Mouse (Mus musculus): ENCODE data around the gene A730061H03Rik.

A730061H03Rik gene

DNA sequence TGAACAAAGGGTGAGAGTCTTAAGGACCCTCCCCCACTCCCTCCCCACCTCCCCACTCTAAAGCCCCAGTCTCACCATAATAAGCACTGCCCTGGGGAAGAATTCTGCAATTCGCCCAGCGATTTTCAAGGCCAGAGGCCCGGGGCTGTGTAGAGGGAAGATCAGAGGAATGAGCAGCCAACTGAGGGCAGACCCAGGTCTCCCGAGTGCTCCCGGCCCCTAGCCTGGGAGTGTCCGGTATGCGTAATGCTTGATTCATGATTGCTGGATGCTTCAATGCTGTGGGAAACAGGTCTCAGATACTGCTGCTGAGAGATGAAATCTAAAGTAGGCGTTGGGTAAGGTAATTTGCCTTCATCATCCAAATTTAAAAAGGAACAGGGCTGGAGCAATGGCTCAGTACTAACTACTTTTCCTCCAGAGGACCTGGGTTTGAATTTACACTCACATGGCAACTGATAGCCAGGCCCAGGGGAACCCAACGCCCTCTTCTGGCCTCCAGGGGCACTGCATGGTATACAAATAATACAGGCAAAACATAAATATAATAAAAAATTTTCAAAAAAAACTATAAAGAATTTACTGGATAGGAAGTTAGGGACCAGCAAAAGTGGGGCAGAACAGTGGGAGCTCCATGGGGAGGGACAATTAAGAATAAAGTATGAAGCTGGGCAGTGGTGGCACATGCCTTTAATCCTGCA lies 21.9 kb upstream of the A730061H03Rik start:
- DNase-seq (ENCODE audit: low spot score) = no peak

DNA sequence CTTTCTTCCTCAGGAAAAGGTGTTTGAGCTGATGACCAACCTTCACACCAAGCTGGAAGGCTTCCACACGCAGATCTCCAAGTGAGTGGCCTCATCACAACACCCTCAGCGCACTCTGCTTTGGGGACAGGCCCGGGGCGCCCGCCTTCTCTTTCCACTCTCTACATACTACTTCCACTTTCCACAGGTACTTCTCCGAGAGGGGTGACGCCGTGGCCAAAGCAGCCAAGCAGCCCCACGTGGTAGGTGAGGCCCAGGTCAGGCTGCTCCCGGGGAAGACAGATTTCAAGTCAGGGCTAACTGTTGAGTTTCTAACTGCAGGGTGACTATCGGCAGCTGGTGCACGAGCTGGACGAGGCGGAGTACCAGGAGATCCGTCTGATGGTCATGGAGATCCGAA lies 20.5 kb upstream of the A730061H03Rik start:
- DNase-seq (ENCODE audit: low spot score) = no peak

DNA sequence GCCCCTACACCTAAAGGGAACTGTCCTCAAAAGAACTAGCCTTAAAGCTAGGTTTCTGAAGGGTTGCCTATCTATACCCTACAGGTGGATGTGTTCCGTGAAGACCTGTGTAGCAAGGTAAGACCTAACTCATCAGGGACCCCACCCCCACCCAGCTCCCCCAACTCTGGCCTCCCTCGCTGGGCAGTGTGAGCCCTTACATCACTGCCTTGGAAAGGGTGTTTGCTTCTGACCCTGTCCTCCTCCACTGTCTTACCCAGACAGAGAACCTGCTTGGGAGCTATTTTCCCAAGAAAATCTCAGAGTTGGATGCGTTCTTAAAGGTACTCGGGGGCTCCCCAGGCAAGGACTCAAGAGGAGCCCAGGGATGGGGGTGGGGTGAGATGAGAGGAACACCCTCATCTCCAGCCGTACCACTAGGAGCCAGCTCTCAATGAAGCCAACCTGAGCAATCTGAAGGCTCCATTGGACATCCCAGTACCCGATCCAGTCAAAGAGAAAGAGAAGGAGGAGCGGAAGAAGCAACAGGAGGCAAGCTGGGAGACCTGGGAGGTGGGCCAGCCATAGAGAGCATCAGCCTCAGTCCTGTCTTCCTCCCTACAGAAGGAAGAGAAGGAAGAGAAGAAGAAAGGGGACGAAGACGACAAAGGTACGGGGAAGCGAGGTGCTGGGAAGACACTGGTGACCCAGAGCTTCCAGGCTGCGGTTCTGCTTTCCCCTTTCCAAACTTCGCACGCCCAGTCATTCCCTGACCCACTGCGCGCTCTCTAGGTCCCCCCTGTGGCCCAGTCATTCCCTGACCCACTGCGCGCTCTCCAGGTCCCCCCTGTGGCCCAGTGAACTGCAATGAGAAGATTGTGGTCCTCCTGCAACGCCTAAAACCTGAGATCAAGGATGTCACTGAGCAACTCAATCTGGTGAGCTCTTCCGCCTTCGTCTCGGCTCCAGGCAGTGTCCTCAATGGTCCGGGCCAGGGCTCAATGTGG lies 19.6 kb upstream of the A730061H03Rik start:
- DNase-seq (ENCODE audit: low spot score) = no peak

DNA sequence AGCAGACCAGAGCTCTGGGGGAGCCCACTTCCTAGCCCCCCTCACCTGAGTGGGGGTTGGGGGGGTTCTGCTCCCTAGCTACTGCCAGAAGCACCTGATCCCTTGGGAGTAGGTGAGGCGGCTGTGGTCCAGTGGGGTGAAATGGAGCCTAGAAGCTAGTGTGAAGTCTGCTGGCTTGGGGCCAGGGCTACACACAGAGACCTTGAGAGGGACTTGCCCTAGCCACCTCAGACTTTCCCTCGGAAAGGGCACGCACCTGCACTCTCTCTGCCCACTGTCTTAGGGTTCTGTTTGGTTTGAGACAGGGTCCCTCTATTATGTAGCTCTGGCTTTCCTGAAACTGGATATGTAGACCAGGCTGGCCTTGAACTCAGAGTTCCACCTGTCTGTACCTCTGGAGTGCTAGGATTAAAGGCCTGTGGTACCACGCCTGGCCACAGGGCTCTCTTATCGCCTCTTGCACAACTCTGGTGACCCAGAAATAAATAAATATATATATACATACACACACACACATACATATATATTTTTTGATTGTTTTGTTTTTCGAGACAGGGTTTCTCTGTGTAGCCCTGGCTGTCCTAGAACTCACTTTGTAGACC lies 18.6 kb upstream of the A730061H03Rik start:
- DNase-seq (ENCODE audit: low spot score) = peak; percentile 61

DNA sequence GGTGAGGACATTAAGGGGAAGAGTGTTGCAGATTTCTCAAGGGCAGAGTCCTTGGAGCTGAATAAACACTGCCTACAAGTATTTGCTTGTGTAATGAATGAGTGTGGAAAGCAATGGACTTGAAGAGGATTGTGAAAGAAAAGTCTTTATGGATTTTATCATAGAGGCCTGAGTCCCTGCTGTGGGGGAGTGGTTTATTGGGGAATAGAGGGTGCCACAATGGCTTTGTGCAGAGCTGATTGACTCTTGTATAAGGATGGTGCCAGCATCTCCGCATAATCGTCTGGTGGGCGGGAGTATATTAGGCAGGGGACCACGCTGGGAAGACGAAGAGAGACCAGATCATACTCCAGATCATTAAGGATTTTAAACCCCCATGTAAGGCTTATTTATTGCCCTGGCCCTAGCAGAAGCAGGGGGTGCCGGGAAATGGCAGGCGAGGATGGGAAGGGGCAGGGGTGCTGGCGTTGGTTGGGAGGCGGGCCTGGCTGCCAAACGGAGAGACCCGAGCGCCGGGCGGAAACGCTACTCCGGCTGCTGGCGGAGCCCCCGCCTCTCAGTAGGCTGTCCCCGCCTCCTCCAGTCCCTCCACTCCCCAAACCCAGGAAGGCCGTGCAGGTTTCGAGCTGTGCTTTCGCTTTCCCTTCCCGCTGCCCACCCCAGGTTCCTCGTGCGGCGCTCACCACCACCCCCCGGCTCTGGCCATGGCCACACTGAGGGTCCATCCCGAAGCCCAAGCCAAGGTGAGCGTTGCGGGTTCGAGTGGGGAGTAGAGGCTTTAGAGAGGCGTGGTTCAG lies 17.9 kb upstream of the A730061H03Rik start, which contains the start of gene Psme1:
Psme1 (plus strand) TSS at position 253 of the 797 bp plus-strand sequence.
- DNase-seq (ENCODE audit: low spot score) = peak; percentile 80

DNA sequence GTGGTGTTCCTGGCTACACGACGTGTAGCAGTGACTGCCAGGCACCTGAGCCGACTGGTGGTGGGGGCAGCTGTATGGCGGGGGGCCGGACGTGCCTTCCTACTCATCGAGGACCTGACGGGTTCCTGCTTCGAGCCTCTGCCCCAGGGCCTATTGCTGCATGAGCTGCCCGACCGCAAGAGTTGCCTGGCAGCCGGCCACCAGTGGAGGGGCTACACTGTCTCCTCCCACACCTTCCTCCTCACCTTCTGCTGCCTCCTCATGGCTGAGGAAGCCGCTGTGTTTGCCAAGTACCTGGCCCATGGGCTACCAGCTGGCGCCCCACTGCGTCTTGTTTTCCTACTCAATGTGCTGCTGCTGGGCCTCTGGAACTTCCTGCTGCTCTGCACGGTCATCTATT lies 16.2 kb upstream of the A730061H03Rik start:
- DNase-seq (ENCODE audit: low spot score) = no peak

DNA sequence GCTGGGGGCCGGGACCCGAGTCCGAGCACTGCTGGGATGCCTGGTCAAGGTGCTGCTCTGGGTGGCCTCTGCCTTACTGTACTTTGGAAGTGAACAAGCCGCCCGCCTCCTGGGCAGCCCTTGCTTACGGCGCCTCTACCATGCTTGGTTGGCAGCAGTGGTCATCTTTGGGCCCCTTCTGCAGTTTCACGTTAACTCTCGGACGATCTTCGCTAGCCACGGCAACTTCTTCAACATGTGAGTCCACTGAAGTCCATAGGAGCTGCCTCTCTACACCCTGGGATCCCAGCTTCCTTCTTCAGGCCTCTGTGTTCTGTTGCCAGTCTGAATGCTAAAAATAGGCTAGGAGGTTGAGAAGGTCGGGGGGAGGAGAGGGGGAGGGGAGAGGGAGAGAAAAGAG lies 15.5 kb upstream of the A730061H03Rik start:
- no peak for DNase-seq (ENCODE audit: low spot score)

DNA sequence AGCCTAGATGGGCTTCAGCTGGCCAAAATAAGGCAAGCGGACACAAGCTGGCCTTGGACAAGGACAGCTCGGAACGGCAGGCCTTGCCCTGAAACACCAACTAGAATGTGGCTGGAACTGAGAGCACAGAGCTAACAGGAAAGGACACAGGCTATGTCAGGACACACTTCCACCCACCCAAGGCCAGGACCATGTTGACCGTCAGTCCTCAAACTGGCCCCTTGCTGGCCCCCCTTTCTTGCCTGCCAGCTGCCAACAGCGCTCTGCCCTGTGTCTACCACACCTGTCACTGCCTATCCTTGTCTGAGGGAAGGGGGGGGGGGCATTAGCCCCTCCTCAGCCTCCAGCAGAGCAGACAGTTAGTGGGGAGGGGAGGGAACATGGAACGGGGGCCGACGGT lies 15.1 kb upstream of the A730061H03Rik start, which contains the start of gene Fitm1:
Fitm1 (plus strand) TSS at position 316 of the 400 bp plus-strand sequence.
- DNase-seq (ENCODE audit: low spot score) = no peak

DNA sequence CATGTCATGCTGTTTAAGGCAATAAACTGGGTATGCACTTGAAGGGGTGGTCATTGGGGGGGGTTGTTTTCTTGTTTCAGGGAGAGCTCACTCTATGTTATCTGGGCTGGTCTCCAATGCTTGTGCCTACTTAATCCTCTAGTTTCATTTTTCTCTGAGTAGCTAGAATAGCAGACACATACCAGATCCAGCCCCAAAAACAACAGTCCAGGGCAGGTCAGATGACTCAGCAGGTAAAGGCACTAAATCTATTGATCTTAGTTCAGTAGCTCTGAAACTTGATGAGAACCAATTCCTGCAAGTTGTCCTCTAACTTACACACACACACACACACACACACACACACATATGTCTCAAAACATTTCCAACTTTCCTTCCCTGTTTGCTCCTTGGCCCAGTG lies 11.6 kb upstream of the A730061H03Rik start:
- DNase-seq (ENCODE audit: low spot score) = no peak

DNA sequence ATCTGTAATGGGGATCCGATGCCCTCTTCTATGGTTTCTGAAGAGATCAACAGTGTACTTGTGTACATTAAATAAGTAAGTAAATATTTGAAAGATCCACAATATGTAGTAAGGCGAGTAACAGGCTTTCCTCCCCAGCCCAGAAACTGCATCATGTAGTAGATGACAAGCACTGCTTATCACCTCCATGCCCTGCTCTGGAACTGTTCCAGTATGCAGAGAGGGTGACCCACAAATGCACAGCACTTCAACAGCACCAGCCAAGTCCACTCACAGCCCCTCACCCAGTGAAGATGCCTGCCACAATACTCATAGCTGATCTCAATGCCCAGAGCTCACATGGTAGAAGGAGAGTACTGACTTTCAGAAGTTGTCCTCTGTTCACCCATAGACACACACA lies 10.4 kb upstream of the A730061H03Rik start:
- DNase-seq (ENCODE audit: low spot score) = no peak

DNA sequence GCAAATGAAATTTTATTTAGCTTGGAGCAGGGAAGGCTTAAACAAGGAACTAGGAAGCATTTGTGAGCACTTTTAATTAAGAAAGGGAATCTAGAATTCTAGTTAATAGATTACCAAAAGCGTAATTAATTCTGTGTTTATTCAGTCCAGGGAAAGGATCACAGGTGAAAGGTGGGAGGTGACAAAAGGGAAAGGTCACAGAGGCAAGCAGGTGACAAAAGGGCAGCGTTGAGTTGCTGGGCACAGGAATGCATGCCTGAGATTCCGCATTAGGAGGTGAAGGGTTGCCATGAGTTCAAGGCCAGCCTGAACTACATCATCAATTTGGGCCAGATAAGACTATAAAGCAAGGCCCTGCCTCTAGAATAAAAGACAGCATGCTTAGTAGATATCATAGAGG lies 7.3 kb upstream of the A730061H03Rik start:
- DNase-seq (ENCODE audit: low spot score) = no peak

DNA sequence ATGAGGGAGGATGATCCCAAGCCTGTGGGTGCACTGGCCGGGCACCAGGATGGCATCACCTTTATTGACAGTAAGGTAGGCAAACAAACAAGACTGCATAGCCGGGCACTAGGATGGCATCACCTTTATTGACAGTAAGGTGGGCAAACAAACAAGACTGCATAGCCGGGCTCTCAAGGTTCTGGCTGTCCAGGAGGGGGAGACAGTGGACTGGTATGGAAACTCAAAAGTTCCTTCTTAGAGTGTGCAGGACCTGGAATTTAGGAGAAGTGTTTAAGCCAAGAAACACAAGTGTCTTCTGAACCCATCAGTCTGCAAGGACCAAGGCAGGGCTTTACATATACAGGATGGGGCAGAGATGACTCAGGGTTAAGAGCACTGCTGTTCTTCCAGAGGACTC lies 5.5 kb upstream of the A730061H03Rik start:
- DNase-seq (ENCODE audit: low spot score) = no peak

DNA sequence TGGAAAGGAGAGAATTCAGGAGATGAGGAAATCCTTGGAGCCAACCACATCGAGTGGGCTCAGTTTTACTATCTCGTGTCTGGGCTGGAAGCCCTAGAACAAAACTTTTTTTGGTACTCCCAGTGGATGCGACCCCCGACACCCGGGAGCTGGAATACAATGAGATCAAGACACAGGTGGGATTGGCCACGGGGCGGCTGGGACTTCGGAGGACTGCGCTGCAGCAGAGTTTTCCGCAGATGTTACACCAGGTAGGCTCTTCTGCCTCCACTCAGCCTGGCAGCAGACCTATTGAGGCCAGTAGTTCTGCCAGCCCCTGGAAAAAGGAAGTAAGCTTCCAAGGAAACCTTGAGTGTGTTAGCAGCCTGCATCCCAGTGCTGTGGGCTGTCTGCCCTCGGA lies 3.0 kb upstream of the A730061H03Rik start:
- no peak for DNase-seq (ENCODE audit: low spot score)

DNA sequence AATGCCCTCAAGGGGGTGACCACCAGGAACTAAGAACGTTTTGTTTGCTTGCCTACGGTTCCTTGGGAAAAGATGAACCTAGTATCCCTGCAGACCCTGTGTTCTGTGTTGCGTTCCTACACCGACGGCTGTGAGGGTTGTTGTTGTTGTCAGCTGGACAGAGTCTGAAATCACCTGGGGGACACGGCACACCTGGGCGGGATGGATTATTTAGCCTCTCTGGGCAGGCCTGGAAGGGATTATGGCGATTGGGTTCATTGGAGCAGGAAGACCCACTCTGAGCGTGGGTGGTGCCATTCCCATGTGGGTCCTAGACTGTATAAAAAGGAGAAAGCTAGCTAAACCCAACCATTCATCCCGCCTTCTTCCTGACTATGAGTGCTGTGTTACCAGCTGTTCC lies 1.7 kb upstream of the A730061H03Rik start:
- no peak for DNase-seq (ENCODE audit: low spot score)

DNA sequence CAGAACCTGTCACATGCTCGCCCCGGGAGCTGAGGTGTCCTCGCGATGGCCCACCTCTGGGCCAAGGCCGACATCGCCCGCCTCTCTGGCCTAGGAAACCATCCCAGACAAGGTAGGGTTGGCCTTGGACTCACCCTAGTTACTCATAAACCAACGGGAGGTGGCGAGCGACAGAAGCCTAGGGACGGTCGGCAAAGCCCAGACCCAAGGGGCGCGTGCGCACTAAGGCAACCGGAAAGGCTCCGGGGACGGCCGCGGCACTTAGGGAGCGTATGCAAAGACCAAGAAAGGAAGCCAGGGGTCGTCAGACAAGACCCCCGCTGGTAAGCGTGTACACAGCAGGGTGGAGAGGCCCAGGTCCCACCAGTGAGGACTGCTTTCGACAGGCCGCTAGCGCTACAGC lies 406 bp downstream of the A730061H03Rik start, which contains the start of gene Dcaf11:
Dcaf11 (plus strand) TSS at position 208 of the 403 bp plus-strand sequence.
- peak; percentile 92 for DNase-seq (ENCODE audit: low spot score)

DNA sequence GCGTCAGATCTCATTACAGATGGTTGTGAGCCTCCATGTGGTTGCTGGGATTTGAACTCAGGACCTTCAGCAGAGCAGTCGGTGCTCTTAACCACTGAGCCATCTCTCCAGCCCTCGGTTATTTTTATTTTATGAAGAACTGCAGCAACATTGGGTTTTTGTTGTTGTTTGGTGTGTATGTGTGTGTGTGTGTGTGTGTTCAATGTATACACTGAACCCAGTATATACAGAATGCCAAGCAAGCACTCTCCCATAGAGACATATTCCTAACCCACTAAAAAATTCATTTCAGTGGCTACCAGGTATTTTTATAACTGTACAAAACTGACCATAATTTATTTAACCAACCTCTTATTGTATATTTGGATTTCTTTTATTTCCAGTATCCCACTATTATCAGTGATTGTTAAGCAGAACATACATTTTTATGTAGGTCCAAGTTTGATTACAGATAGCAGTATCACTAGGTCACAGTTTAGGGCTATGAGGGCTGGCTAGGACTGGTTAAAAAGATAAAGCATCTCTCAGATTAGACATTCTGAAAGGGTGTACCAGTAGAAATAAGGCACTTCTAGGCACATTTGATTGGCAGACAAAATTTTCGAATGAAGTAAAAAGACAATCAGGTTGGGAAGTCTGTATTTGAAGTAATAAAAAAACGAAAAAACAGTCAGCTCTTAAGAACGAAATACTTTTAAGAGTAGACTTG lies 1.3 kb downstream of the A730061H03Rik start:
- no peak for DNase-seq (ENCODE audit: low spot score)

DNA sequence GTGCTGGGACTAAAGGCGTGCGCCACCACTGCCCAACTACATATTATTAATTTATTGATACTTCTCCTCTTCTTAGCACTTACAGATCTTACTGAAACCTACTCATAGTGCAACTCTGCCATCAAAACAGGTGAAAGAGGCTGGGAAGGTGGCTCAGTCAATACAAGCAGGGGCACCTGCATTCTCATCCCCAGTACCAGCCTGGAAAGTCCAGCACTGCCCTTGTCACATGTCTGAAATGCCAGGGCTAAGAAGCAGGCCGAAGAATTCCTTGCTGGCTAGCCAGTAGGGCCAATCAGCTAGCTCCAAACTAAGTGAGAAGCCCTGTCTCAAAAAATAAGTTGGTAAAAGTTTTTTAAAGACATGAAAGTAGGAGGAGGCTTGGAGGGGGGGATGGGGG lies 2.6 kb downstream of the A730061H03Rik start:
- no peak for DNase-seq (ENCODE audit: low spot score)

DNA sequence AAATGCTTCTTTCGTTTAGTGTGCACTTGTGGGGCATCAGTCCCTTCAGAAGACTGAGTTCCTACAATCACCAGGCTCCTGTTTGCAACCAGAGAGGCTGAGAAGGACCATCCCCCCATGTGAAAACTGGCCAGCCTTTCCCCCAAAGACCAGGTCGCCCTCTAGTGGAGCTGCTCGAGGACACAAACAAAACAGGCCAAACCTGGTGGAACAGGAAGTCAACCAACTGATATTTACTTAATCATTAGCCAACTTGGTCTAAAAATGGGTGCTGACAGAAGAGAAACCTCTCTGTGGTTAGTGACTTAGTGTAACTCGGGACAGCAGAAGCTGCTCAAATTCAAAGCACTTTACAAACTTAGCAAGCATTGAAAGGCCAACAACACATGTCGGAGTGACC lies 3.2 kb downstream of the A730061H03Rik start:
- DNase-seq (ENCODE audit: low spot score) = peak; percentile 92

DNA sequence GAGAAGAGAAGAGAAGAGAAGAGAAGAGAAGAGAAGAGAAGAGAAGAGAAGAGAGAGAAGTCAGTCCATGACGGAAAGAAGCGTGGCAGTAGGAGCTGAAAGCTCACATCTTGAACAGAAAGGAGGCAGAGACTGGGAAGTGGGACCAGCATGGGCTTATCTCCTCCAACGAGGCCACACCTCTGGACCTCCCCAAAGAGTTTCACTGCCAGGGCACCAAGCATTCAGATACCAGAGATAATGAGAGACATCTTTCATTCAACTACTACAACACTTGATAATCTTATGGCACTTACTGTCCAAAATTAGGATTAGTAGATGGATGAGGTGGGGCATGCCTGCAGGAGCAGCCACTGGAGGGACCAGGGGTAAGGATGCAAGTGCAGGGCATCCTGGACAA lies 4.4 kb downstream of the A730061H03Rik start:
- no peak for DNase-seq (ENCODE audit: low spot score)

DNA sequence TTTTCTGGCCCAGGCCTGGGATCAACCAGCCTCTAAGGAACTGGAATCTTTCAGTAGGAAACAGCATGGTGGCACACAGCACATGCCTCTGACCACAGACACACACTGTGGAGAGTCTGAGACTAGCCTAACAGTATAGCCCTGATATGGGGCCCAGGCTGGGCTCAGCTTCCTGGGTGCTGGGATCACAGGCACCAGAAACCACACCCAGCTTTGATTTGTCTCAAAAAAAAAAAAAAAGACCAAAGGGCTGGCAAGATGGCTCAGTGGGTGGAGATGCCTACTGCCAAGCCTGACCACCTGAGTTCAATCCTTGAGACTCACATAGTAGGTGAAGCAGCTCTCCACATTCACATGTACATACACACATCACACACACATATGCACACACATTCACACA lies 5.6 kb downstream of the A730061H03Rik start:
- DNase-seq (ENCODE audit: low spot score) = no peak

DNA sequence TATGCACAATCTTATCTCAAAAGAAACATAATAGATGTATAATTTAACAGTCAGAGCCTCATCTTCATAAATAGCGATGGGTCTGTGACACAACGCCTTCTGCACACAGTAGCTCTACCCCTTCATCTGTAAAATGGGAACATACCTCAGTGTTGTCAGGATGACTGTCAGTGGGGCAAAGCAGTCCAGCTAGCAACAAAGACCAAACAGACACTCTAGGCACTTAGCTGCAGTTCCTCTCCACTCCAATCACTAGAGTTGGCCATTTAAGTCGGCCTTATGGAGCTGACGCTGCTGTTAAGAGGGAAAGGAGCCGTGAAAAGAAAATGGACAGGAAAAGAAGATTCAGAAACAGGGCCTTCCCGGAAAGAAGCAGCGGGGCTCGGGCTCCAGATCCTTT lies 8.4 kb downstream of the A730061H03Rik start:
- no peak for DNase-seq (ENCODE audit: low spot score)
